Mouse (Mus musculus): Measurements from ENCODE around the gene Lef1. TPM values are rescaled to one million over a fixed set of nuclear protein-coding genes. Genes with fewer than 3 reads are reported as not detected.

Lef1 gene
- total RNA-seq, 2 experiments from 2014 or later = 0.19 to 0.31 TPM

DNA sequence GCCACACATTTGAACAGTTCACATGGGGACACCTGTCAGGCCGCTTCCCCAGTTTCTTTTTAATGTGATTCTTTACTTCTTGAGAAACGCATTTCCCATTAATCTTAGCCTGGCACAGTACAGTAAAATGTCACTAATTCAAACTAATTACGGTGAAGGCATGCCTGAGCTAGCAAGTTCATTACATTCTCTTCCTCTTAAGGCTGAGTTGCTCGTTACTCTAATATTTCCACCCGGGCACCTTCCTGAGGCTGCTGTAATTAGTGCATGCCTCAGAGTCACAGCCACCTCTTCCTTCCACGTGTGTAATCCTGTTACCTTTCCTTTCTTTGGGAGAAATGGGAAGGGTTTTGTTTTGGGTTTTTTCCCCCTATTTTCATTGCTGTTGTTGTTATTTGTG lies 71.9 kb downstream of the Lef1 start:
- intact Hi-C loops (cut with DNase I) = no loop called here
- no peak for DNase-seq

DNA sequence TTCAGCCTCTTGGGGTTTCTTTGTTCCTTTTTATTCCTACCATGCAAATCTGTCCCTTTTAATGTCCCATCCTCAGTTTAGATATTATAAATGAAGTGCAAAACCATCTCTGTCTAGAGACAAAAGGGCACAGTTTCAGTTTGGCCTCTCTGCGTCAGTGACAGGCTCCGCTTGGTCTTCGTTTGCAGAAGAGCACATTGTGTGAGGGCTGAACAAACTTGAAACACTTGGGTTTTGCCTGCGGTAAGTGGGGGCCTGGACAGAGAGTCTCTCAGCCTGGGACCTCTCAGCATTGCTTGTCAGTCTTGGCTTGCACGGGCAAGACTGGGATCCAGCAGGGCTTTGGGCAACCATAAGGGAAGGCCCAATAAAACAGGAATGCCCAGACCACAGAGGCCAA lies 75.9 kb downstream of the Lef1 start:
- DNase-seq = no peak
- intact Hi-C loops (cut with DNase I) = no loop called here

GRCm38 (mm10) chr3:131190239-131190638 lies 80.0 kb downstream of the Lef1 start:
- intact Hi-C loops (cut with DNase I) = no loop called here
- no peak for DNase-seq

GRCm38 (mm10) chr3:131190671-131191367 lies 80.5 kb downstream of the Lef1 start:
- no peak for DNase-seq
- intact Hi-C loops (cut with DNase I) = no loop called here

DNA sequence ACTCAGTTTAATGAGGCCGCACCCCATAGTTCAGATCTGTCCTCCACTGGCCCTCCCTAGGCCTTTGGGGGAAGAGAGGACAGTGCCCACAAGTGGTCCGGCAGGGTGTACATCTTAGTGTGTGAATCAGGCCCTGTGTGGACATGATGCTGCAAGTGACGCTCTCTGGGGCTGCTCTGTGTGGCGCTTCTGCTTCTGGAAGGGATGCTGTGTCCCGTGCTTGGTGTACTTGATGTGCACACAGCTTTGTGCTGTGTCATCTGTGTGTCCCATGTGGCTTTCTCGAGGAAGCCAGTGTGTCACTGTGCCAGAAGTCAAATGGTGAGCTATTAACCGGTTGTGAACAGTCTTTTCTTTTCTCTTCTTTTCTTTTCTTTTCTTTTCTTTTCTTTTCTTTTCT lies 81.2 kb downstream of the Lef1 start:
- no peak for DNase-seq
- intact Hi-C loops (cut with DNase I) = no loop called here

DNA sequence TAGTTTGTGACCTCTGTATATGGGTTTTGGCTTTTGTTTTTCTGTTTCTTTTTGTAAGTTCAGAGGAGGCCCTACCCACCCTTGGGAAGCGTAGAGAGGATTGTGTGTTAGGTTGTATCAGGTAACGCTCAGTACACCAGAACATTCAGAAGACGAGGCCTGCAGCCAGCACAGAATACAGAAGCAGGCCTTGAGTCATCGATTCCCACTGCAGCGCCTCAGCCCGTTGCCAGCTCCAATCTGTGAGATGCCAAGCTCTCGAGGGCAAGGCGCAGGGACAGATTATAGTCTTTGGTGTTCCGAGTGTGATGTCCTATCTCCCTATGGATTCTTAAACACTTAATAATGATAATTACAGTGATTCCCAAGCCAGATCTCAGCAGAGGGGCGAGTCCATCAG lies 85.8 kb downstream of the Lef1 start:
- intact Hi-C loops (cut with DNase I) = no loop called here
- no peak for DNase-seq

- intact Hi-C loops (cut with DNase I) = no loop called here
- DNase-seq = no peak
These were observed 86.3 kb downstream of the Lef1 start for GRCm38 (mm10) chr3:131196507-131197019.

GRCm38 (mm10) chr3:131198991-131199390 lies 88.7 kb downstream of the Lef1 start:
- DNase-seq = no peak
- intact Hi-C loops (cut with DNase I) = no loop called here

DNA sequence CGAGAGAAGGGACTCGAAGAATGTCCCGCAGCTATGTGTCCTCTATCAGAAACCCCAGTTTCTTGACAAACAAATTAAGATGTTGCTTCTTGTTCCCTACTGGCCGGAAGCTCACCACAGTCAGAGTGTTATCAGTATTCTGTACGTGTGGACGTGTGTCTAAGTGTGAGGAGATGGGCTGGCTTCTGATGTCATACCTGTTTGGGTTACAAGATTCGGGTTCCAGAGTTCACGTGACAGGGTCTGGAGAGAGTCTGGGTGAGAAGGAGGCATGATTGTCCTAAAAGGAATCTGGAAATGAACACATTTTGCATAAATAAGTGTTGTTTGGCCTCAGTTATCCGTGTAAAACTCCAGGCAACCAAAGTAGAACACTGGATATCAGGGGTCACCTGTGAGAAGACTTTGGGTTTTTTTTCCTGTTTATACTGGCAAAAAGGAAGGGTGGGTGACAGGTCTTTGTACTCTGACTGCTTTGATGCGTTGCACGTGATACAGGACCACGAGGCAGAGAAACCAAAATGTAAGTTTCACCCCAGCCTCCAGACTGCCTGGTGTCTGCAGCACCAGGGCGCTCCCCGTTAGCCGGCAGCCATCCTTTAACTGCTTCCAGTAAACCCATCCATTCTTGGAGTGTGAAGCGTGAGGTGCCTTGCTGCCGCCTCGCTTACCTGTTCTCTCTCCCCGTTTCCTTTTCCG lies 89.5 kb downstream of the Lef1 start:
- no peak for DNase-seq
- intact Hi-C loops (cut with DNase I) = no loop called here

- DNase-seq = no peak
- intact Hi-C loops (cut with DNase I) = no loop called here
These were observed 92.0 kb downstream of the Lef1 start for GRCm38 (mm10) chr3:131202311-131202710.

- intact Hi-C loops (cut with DNase I) = no loop called here
- DNase-seq = no peak
These were observed 97.6 kb downstream of the Lef1 start for GRCm38 (mm10) chr3:131207846-131208245.

- no peak for DNase-seq
- intact Hi-C loops (cut with DNase I) = no loop called here
These were observed 98.1 kb downstream of the Lef1 start for GRCm38 (mm10) chr3:131208265-131208891.

DNA sequence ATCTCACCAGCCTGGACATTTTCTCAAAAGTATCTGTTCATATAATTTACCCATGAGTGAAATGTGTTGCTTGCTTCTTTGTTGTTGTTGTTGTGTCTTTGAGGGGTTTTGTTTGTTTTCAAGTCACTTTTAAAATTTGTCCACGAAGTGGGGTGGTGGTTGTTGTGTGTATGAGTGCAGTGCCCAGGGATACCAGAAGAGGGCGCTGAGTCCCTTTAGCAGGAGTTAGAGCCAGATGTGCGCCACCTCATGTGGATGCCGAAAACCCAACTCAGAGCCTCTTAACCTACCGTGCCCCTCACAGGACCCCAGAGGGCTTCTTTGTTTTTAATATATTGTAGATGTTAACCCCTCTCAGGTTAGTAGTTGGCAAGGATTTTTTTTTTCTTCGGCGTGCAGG lies 101.9 kb downstream of the Lef1 start:
- intact Hi-C loops (cut with DNase I) = no loop called here
- DNase-seq = no peak

GRCm38 (mm10) chr3:131214060-131214658 lies 103.9 kb downstream of the Lef1 start:
- no peak for DNase-seq
- intact Hi-C loops (cut with DNase I) = no loop called here

DNA sequence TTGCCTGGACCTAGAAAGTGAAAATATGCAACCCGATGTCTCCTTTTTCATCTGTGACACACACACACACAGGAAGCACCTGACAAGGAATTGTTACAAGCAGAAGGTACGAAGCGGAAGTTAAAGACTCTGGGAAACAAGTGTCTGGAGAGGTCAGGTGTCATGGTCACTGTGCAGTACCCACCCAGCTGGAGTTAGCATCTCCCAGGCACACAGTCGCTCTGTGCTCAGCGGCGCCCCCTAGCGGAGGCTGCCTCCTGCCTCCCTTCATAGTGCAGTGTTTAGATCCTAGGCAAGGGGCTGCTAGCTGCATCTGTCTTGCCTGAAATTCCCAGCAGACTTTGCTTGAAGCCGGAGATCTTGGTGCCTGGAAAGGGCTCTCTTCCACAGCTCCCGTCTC lies 104.6 kb downstream of the Lef1 start:
- peak; percentile 15 to 44 for DNase-seq
- intact Hi-C loops (cut with DNase I) = no loop called here

DNA sequence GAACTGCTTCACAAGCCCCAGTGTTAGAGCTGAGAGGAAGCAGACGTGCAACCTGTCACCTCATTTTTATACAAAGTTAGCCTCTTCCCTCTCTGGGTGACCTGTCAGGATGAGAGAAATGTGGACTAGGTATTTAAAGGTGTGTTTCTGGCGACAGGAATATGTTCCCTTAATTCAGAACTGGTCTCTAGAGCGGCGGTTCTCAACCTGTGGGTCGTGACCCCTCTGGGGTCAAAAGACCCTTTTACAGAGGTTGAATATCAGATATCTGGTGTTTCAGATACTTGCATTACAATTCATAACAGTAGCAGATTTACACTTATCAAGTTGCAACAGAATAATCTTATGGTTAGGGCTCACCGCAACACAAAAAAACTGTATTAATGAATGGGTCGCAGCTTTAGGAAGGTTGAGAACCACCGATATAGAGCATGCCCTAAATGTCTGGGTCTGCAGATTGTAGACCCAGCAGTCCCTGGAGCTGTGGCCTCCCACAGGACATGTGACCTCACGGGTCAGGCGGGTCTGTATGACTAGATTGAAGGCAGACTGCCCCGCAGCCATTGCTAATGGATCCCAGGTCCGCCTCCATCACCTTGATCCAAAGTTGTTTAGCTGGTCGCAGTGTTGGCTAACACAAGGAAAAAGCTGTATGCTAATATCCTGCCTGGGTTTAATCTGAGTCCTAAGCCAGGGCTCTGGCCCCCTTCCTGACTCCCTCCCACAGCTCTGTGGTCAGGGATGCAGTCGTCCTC lies 108.5 kb downstream of the Lef1 start:
- intact Hi-C loops (cut with DNase I) = no loop called here
- DNase-seq = no peak

DNA sequence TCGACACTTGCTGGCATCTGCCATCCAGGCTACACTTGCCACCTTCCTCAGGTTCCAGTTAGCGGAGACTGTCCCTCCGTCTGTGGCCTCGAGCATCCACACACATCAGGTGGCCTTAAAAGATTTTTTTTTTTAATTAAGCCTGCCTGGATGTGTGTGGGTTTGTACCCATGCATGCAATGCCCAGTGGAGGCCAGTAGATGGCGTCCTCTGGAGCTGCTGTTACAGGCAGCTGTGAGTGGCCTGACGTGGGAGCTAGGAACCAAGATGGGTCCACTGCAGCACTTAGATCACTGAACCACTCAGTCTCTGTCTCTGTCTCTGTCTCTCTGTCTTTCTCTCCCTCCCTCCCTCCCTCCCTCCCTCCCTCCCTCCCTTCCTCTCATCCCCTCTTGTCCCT lies 117.8 kb downstream of the Lef1 start:
- intact Hi-C loops (cut with DNase I) = no loop called here
- DNase-seq = no peak

DNA sequence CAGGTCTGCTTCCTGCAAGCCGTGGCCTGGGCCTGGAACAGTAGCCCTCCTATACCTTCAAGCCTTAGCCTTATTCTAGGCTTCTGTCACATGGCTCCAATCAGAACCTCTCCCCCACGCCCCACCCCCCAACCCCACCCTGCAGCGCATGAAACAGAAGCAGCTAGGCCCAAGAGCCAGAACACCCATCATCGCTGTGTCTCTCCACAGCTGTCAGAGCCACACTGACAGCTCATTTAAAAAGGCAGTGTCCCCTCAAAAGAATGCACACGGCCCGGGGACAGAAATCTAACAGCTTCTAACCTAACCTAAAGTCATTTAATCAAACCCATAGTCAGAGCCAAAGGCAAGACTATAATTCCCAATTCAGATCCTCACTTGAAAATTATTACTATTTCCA lies 126.8 kb downstream of the Lef1 start:
- DNase-seq = no peak
- intact Hi-C loops (cut with DNase I) = loop anchor here (1.0 to 5.0 kb wide), 3 partner anchors 350 to 477 kb away; no protein-coding TSS in a partner anchor

DNA sequence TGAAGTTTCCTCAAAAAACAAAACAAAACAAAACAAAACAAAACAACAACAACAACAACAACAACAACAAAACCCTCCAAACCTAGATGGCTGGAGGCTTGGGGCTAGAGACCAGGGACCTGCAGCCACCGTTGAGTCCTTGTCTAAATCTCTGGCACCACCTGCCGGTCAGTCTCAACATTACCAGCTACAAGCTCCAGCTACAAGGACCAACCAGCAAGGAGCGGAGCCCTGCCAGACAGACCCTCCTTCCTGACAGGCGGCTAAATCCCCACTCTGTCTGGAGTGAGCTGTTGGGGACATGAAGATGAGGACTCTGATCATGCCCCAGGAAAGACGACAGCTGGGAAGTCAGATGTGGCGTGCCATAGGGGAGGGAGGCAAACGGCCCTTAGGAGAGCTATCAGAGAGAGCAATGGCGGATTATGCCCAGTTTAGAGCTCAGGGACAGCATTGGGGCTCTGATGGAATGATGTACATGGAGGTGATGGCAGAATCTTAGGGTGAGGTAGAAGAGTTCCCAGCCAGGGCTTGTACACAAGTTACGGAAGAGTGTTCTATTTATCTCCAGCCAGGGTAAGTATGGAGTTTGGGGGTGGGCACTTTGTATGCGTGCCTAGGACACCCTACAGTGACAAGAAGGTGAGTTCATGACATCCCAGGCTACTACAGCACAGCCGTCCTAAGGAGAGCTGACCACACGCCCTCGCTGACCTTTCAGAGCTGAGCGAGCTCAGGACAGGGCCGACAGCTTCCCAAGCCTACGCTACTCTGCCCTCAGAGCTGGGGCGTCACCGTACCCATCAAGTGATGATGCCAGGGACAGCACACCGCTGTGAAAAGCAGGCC lies 127.7 kb downstream of the Lef1 start:
- intact Hi-C loops (cut with DNase I) = loop anchor here (1.0 to 5.0 kb wide), 4 partner anchors 351 to 523 kb away; no protein-coding TSS in a partner anchor
- DNase-seq = peak; percentile 74 to 82

Measured in heart, postnatal 36 days (tissue).